Mouse (Mus musculus): Measurements from ENCODE around the gene Creg1.

DNA sequence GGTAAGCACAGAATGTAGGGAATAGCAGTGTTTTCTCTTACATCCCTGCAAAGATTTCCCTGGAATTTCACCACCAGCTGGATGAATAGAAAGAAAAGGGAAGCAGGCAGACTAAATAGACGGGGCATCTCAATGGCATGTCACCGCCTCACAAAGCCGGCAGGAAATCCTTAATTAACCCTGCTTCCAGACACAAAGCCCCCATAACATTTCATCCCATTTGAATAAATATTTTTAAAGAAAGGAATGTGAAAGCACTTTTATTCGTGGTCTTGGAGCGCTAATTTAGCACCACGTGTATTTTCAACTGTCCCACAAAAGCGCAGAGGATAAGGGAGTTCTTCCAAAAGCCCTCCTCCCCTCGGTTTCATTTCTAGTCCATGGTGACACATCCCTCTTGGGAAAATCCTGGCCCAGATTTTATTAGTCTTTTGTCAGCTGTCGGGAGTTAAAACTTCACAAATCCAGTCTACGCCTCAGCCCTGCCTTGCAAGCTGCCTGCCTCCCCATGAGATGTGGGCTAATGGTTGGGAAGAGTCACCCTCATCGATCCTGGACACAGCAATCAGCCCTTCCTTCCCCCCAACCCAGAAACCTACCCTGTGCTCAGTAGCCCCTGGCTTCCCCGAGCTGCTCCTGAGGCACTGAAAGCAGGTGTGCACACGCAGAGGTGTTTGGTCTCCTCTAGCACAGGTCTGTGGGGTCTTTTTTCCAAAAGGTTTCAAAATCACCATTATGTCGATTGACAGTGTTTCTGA is 51.2 kb downstream of the Creg1 start:
- TF ChIP-seq CTCF (IDR thresholded peaks at IDR 0.05; ENCODE audit: control insufficient read depth, insufficient read depth, insufficient replicate concordance, low read depth, low read length) (no peak), POLR2A (IDR thresholded peaks at IDR 0.05; ENCODE audit: control insufficient read depth, low read depth, low read length) (no peak)
